Mouse (Mus musculus): ENCODE results near the gene Selenon. TPM values are rescaled to one million over a fixed set of nuclear protein-coding genes. Genes with fewer than 3 reads are reported as not detected.
"Not testable (repeated sequence)": the region's sequence is repeated elsewhere in the genome, so short reads cannot be mapped to it uniquely, and the experiment has no call there.

The Selenon gene
- polyA plus RNA-seq, 1 experiment from 2014 or later, result 17.1 TPM

GRCm38 (mm10) chr4:134497986-134498731, 53.8 kb downstream of the Selenon start:
- Histone ChIP-seq H3K27me3 (no peaks in the 10 kb centered on the region), H3K9ac (peak overlapping the region; percentile 84), H3K27ac (replicated peaks) (peak overlapping the region; percentile 61), H3K4me2 (peak overlapping the region; percentile 89), H3K36me3 (no peaks in the 10 kb centered on the region), H3K9me3 (no peaks in the 10 kb centered on the region), H3K4me3 (peak overlapping the region; percentile 56), H3K4me1 (replicated peaks) (peaks cover 38% of the 10 kb centered on the region)
- 0 out of 2 replicates have a peak, but pooled peaks have one; percentile 22 for ATAC-seq (ENCODE audit: low read depth)
- 58% methylated on average over 12 of the region's 12 CpGs for WGBS

- Histone ChIP-seq H3K27ac (replicated peaks) (peak overlapping the region; percentile 61), H3K27me3 (no peaks in the 10 kb centered on the region), H3K4me2 (peak overlapping the region; percentile 89), H3K4me3 (peak overlapping the region; percentile 56), H3K9me3 (no peaks in the 10 kb centered on the region), H3K9ac (peak overlapping the region; percentile 84), H3K36me3 (no peaks in the 10 kb centered on the region), H3K4me1 (replicated peaks) (peaks cover 38% of the 10 kb centered on the region)
- peak; percentile 38; the same call in 1 of the 2 replicates for ATAC-seq (ENCODE audit: low read depth)
- 10% methylated on average over 6 of the region's 6 CpGs for WGBS
These were observed 54.7 kb downstream of the Selenon start for GRCm38 (mm10) chr4:134497223-134497622.

GRCm38 (mm10) chr4:134496595-134497210, 55.3 kb downstream of the Selenon start, which contains the start of gene Paqr7:
Gene Paqr7, plus strand, starts transcription at chr4:134496697.
- H3K9ac ChIP-seq, result peak within 1 kb of the TSS; percentile 84
- ATAC-seq (ENCODE audit: low read depth), result peak; percentile 76
- peak within 1 kb of the TSS; percentile 89 for H3K4me2 ChIP-seq
- H3K9me3 ChIP-seq, result no peaks in the 10 kb centered on the region
- 3% methylated on average over 35 of the region's 35 CpGs for WGBS
- no peaks in the 10 kb centered on the region for H3K36me3 ChIP-seq
- H3K27me3 ChIP-seq, result no peaks in the 10 kb centered on the region
- peak within 1 kb of the TSS; percentile 61 for H3K27ac ChIP-seq (replicated peaks)
- H3K4me1 ChIP-seq (replicated peaks), result peaks cover 38% of the 10 kb centered on the region
- H3K4me3 ChIP-seq, result peak within 1 kb of the TSS; percentile 56

- peaks cover 38% of the 10 kb centered on the region for H3K4me1 ChIP-seq (replicated peaks)
- no peak overlapping the region for H3K4me3 ChIP-seq
- peak overlapping the region; percentile 61; the same call in 1 of the 2 replicates for H3K27ac ChIP-seq (replicated peaks)
- no peak overlapping the region for H3K4me2 ChIP-seq
- H3K9me3 ChIP-seq, result no peaks in the 10 kb centered on the region
- WGBS, result 66% methylated on average over 5 of the region's 5 CpGs
- no peak overlapping the region for H3K9ac ChIP-seq
- no peaks in the 10 kb centered on the region for H3K36me3 ChIP-seq
- no peak for ATAC-seq (ENCODE audit: low read depth)
- no peaks in the 10 kb centered on the region for H3K27me3 ChIP-seq
These were observed 56.4 kb downstream of the Selenon start for GRCm38 (mm10) chr4:134495546-134495923.

- H3K4me1 ChIP-seq (replicated peaks), result peaks cover 38% of the 10 kb centered on the region
- H3K4me3 ChIP-seq, result no peak overlapping the region
- no peaks in the 10 kb centered on the region for H3K36me3 ChIP-seq
- H3K9me3 ChIP-seq, result no peaks in the 10 kb centered on the region
- no peak for ATAC-seq (ENCODE audit: low read depth)
- no peaks in the 10 kb centered on the region for H3K27me3 ChIP-seq
- H3K27ac ChIP-seq (replicated peaks), result peak overlapping the region; percentile 25; the same call in 1 of the 2 replicates
- H3K9ac ChIP-seq, result no peak overlapping the region
- WGBS, result 67% methylated on average over 16 of the region's 16 CpGs
- no peak overlapping the region for H3K4me2 ChIP-seq
These were observed 57.0 kb downstream of the Selenon start for GRCm38 (mm10) chr4:134494780-134495545.

GRCm38 (mm10) chr4:134494161-134494560, 57.8 kb downstream of the Selenon start:
- H3K9me3 ChIP-seq; ATAC-seq (ENCODE audit: low read depth); H3K4me2 ChIP-seq; H3K27me3 ChIP-seq; H3K9ac ChIP-seq; H3K4me3 ChIP-seq; H3K36me3 ChIP-seq; H3K27ac ChIP-seq (replicated peaks): not testable (repeated sequence)
- 91% methylated on average over 6 of the region's 6 CpGs for WGBS
- peaks cover 38% of the 10 kb centered on the region for H3K4me1 ChIP-seq (replicated peaks)

GRCm38 (mm10) chr4:134491716-134492115, 60.2 kb downstream of the Selenon start:
- no peak for ATAC-seq (ENCODE audit: low read depth)
- Histone ChIP-seq H3K4me2 (no peak overlapping the region), H3K9me3 (no peaks in the 10 kb centered on the region), H3K4me1 (replicated peaks) (peaks cover 19% of the 10 kb centered on the region), H3K4me3 (no peak overlapping the region), H3K27me3 (no peaks in the 10 kb centered on the region), H3K9ac (no peak overlapping the region), H3K27ac (replicated peaks) (no peak overlapping the region), H3K36me3 (no peaks in the 10 kb centered on the region)
- 71% methylated on average over 6 of the region's 6 CpGs for WGBS

- 90% methylated on average over 11 of the region's 11 CpGs for WGBS
- H3K4me1 ChIP-seq (replicated peaks), result peaks cover 5% of the 10 kb centered on the region; the same call in 1 of the 2 replicates
- no peak for ATAC-seq (ENCODE audit: low read depth)
- H3K4me3 ChIP-seq, result no peak overlapping the region
- no peaks in the 10 kb centered on the region for H3K36me3 ChIP-seq
- no peak overlapping the region for H3K4me2 ChIP-seq
- no peak overlapping the region for H3K9ac ChIP-seq
- H3K9me3 ChIP-seq, result no peaks in the 10 kb centered on the region
- H3K27ac ChIP-seq (replicated peaks), result no peak overlapping the region
- no peaks in the 10 kb centered on the region for H3K27me3 ChIP-seq
These were observed 61.8 kb downstream of the Selenon start for GRCm38 (mm10) chr4:134489986-134490665.

- Histone ChIP-seq H3K36me3 (no peaks in the 10 kb centered on the region), H3K27ac (replicated peaks) (no peak overlapping the region), H3K9ac (no peak overlapping the region), H3K9me3 (no peaks in the 10 kb centered on the region), H3K27me3 (no peaks in the 10 kb centered on the region), H3K4me3 (no peak overlapping the region), H3K4me2 (no peak overlapping the region), H3K4me1 (replicated peaks) (no peaks in the 10 kb centered on the region)
- ATAC-seq (ENCODE audit: low read depth), result no peak
- 86% methylated on average over 5 of the region's 5 CpGs for WGBS
These were observed 63.8 kb downstream of the Selenon start for GRCm38 (mm10) chr4:134488211-134488610.
